Mouse (Mus musculus) brain, embryonic 14.5 days (tissue): Measurements from ENCODE around the gene Rbfox2.

ENCODE experiments used
- CTCF ChIP-seq: fragments of 200-500 bp; IDR thresholded peaks from 2 replicates; pipeline ENCODE4 v1.5.1; 2012; ENCODE audit warnings: inconsistent platforms, mild to moderate bottlenecking, moderate library complexity, borderline replicate concordance; ENCODE audit not compliant: insufficient read depth, insufficient read length; ENCODE audit errors: extremely low read depth
- POLR2A ChIP-seq: fragments of 200-500 bp; IDR thresholded peaks from 2 replicates; pipeline ENCODE4 v1.6.1; 2012; ENCODE audit warnings: mild to moderate bottlenecking, inconsistent platforms, borderline replicate concordance; ENCODE audit not compliant: poor library complexity, insufficient read depth, insufficient read length, severe bottlenecking; ENCODE audit errors: extremely low read depth

DNA sequence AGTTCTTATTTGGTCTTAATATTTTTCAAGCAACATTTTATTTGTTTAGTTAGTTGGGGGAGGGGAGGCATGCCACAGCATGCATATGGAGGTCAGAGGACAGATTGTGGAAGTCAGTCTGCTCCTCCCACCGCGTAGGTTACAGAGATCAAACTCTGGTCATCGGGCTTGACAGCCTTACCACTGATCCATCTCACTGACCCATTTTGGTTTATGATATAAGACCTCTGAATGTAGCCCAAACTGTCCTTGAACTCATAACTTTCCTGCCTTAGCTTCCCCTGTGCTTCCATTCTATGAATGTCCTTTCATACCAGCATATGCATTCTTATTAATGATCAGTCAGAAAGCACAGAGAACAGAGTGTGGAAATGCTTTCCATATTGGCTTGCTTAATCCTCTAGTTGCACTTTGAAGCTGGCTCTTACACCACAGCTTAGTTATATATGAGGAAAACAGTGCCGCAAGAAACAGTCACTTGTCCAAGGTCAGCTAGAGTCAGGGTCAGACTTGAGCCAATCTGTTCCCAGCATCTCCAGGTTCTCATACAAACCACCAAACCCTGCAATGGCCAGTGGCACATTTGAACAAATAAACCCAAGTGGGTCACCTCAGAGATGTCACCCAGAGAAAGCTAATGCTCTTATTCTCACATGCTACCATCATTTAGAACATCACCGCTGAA is 62.8 kb downstream of the Rbfox2 start:
- no peak for TF ChIP-seq CTCF
- TF ChIP-seq POLR2A = no peak
